Mouse (Mus musculus) MEL (cell line): ENCODE measurements around the gene Slc24a1. TPM values are rescaled to one million over a fixed set of nuclear protein-coding genes. Genes with fewer than 3 reads are reported as not detected.
A peak's percentile ranks its signal among the peaks of the same experiment; 100 is the strongest.

Experiments used
- DNase-seq: peaks from one replicate; pipeline ENCODE4 v3.0.0; 2011; ENCODE audit warnings: low read depth, low spot score
- H3K27ac ChIP-seq: 2 replicates; pipeline ENCODE4 v1.5.1; 2012; ENCODE audit warnings: low read depth, mild to moderate bottlenecking, control low read depth, low read length, moderate library complexity; ENCODE audit not compliant: control insufficient read depth
- H3K27me3 ChIP-seq, 2 experiments: fragments of 150-350 bp in 1 of 2; sonication (generic) in 1 of 2; 2 replicates each; pipeline ENCODE4 v1.6.1; 2012; ENCODE audit warnings: low read length in 2 of 2, mild to moderate bottlenecking in 2 of 2, improper control_type of control experiment in 1 of 2, moderate library complexity in 1 of 2; ENCODE audit not compliant: insufficient read depth in 2 of 2, control insufficient read depth in 1 of 2
- H3K36me3 ChIP-seq, 2 experiments: 2 replicates each; pipeline ENCODE4 v1.6.1; 2012 to 2014; ENCODE audit warnings: low read length in 2 of 2, improper control_type of control experiment in 1 of 2, inconsistent platforms in 1 of 2, mild to moderate bottlenecking in 1 of 2; ENCODE audit not compliant: insufficient read depth in 2 of 2, control insufficient read depth in 1 of 2
- H3K4me1 ChIP-seq, 2 experiments: fragments of 150-350 bp in 1 of 2; sonication (generic) in 1 of 2; 2 replicates each; pipeline ENCODE4 v1.6.1; 2012; ENCODE audit warnings: low read length in 2 of 2, improper control_type of control experiment in 1 of 2, mild to moderate bottlenecking in 1 of 2; ENCODE audit not compliant: insufficient read depth in 2 of 2, control insufficient read depth in 1 of 2
- H3K4me3 ChIP-seq, 2 experiments: fragments of 150-350 bp in 1 of 2; sonication (generic) in 1 of 2; 2 replicates each; pipeline ENCODE4 v1.5.1; 2012; ENCODE audit warnings: low read depth in 2 of 2, low read length in 2 of 2, mild to moderate bottlenecking in 2 of 2, moderate library complexity in 2 of 2, control low read depth in 1 of 2, improper control_type of control experiment in 1 of 2; ENCODE audit not compliant: control insufficient read depth in 1 of 2, insufficient read depth in 1 of 2
- H3K79me2 ChIP-seq: 2 replicates; pipeline ENCODE4 v1.6.1; 2012; ENCODE audit warnings: mild to moderate bottlenecking, low read length, moderate library complexity; ENCODE audit not compliant: control insufficient read depth, poor library complexity, insufficient read depth
- H3K9ac ChIP-seq: 2 replicates; pipeline ENCODE4 v1.6.1; 2012; ENCODE audit warnings: low read depth, mild to moderate bottlenecking, control low read depth, low read length, moderate library complexity; ENCODE audit not compliant: control insufficient read depth, poor library complexity, severe bottlenecking
- H3K9me3 ChIP-seq: fragments of 150-350 bp; sonication (generic); replicated peaks from 2 replicates; pipeline ENCODE4 v1.6.1; 2012; ENCODE audit warnings: mild to moderate bottlenecking, low read length, improper control_type of control experiment, moderate library complexity; ENCODE audit not compliant: insufficient read depth
- BHLHE40 ChIP-seq: IDR thresholded peaks from 2 replicates; pipeline ENCODE4 v1.6.1; 2012; ENCODE audit warnings: low read depth, mild to moderate bottlenecking, inconsistent platforms, low read length, improper control_type of control experiment, borderline replicate concordance
- CTCF ChIP-seq, 3 experiments: IDR thresholded peaks in 2 of 3; conservative IDR thresholded peaks in 1 of 3; 2 replicates each; pipeline ENCODE4 v1.5.1; 2011 to 2012; ENCODE audit warnings: low read length in 3 of 3, low read depth in 2 of 3, mild to moderate bottlenecking in 2 of 3, improper control_type of control experiment in 1 of 3, inconsistent platforms in 1 of 3, mixed read lengths in 1 of 3, moderate library complexity in 1 of 3; ENCODE audit not compliant: control insufficient read depth in 1 of 3, insufficient read depth in 1 of 3, poor library complexity in 1 of 3, severe bottlenecking in 1 of 3
- EP300 ChIP-seq, 2 experiments: IDR thresholded peaks; 2 replicates each; pipeline ENCODE4 v1.6.1; 2011; ENCODE audit warnings: improper control_type of control experiment in 2 of 2, low read length in 2 of 2, low read depth in 1 of 2, mild to moderate bottlenecking in 1 of 2
- ETS1 ChIP-seq: IDR thresholded peaks from 2 replicates; pipeline ENCODE4 v1.6.1; 2012; ENCODE audit warnings: low read depth, mild to moderate bottlenecking, inconsistent platforms, low read length, improper control_type of control experiment, moderate library complexity
- MAX ChIP-seq: IDR thresholded peaks from 2 replicates; pipeline ENCODE4 v1.6.1; 2011; ENCODE audit warnings: low read length, improper control_type of control experiment
- MXI1 ChIP-seq: IDR thresholded peaks from 2 replicates; pipeline ENCODE4 v1.6.1; 2011; ENCODE audit warnings: mild to moderate bottlenecking, low read depth, low read length, improper control_type of control experiment
- MYC ChIP-seq: IDR thresholded peaks from 2 replicates; pipeline ENCODE4 v1.6.1; 2011; ENCODE audit warnings: low read depth, mild to moderate bottlenecking, low read length, improper control_type of control experiment, moderate library complexity
- NRF1 ChIP-seq: IDR thresholded peaks from 2 replicates; pipeline ENCODE4 v1.6.1; 2014; ENCODE audit warnings: low read depth, mild to moderate bottlenecking, inconsistent platforms, low read length, improper control_type of control experiment, moderate library complexity; ENCODE audit not compliant: poor library complexity, insufficient read depth, severe bottlenecking
- POLR2AphosphoS2 ChIP-seq: IDR thresholded peaks from 2 replicates; pipeline ENCODE4 v1.6.1; 2011; ENCODE audit warnings: low read length, improper control_type of control experiment
- RAD21 ChIP-seq: IDR thresholded peaks from 2 replicates; pipeline ENCODE4 v1.6.1; 2011; ENCODE audit warnings: mild to moderate bottlenecking, low read depth, low read length, improper control_type of control experiment
- RCOR1 ChIP-seq: IDR thresholded peaks from 2 replicates; pipeline ENCODE4 v1.6.1; 2012; ENCODE audit warnings: low read depth, mild to moderate bottlenecking, inconsistent platforms, low read length, improper control_type of control experiment
- SIN3A ChIP-seq: IDR thresholded peaks from 2 replicates; pipeline ENCODE4 v1.6.1; 2012; ENCODE audit warnings: low read length, improper control_type of control experiment, inconsistent platforms
- TAL1 ChIP-seq: IDR thresholded peaks from 2 replicates; pipeline ENCODE4 v1.6.1; 2012; ENCODE audit warnings: mild to moderate bottlenecking, inconsistent platforms, low read length, moderate library complexity, mixed read lengths
- TCF12 ChIP-seq: IDR thresholded peaks from 2 replicates; pipeline ENCODE4 v1.6.1; 2014; ENCODE audit warnings: low read depth, mild to moderate bottlenecking, inconsistent platforms, low read length, improper control_type of control experiment, moderate library complexity
- USF1 ChIP-seq: IDR thresholded peaks from 2 replicates; pipeline ENCODE4 v1.6.1; 2014; ENCODE audit warnings: low read depth, mild to moderate bottlenecking, inconsistent platforms, low read length, improper control_type of control experiment, moderate library complexity
- USF2 ChIP-seq, 2 experiments: IDR thresholded peaks; 2 replicates each; pipeline ENCODE4 v1.6.1; 2011 to 2012; ENCODE audit warnings: improper control_type of control experiment in 2 of 2, low read length in 2 of 2, borderline replicate concordance in 1 of 2, inconsistent platforms in 1 of 2, low read depth in 1 of 2, mild to moderate bottlenecking in 1 of 2; ENCODE audit not compliant: insufficient read depth in 1 of 2
- polyA plus RNA-seq, 2 experiments: library from polyadenylated mRNA; stranded (reverse) in 1 of 2; unstranded in 1 of 2; fragments of >175 nt in 1 of 2; fragments of >200 nt in 1 of 2; gene quantifications; 2 replicates each; pipeline versions ENCODE4 v1.2.1 to v1.2.4; 2012; ENCODE audit warnings: low replicate concordance in 2 of 2, low read depth in 1 of 2; ENCODE audit not compliant: insufficient read length in 2 of 2, insufficient read depth in 1 of 2, missing spikeins in 1 of 2
- total RNA-seq: library from RNA; depleted of rRNA; stranded (reverse); fragments of 300-350 nt; gene quantifications from 2 replicates; pipeline ENCODE4 v1.2.3, GENCODE M21; 2012

The Slc24a1 gene
- total and polyA plus RNA-seq, 3 experiments, result 0.07 TPM; not detected in 2

- no peak overlapping the region for H3K27ac ChIP-seq
- DNase-seq, result no peak
- H3K9ac ChIP-seq, result no peak overlapping the region
- peaks cover 0 to 2% of the 10 kb centered on the region in 2 experiments; a peak in 1 of 4 replicates for H3K27me3 ChIP-seq
- peaks cover 0 to 9% of the 10 kb centered on the region in 2 experiments; a peak in 1 of 4 replicates for H3K4me1 ChIP-seq
- no peak overlapping the region for H3K4me3 ChIP-seq
- H3K79me2 ChIP-seq, result no peaks in the 10 kb centered on the region
- TF ChIP-seq MXI1, result no peak
- no peak for TF ChIP-seq NRF1
- TF ChIP-seq USF2 (IDR thresholded peaks at IDR 0.05; ENCODE audit: borderline replicate concordance in 1 of 2, insufficient read depth in 1 of 2, low read depth in 1 of 2, low read length in 2 of 2), result no peak
- no peak for TF ChIP-seq MAX
- TF ChIP-seq TAL1, result no peak
- no peak for TF ChIP-seq CTCF (IDR thresholded peaks at IDR 0.05 in 2 of 3, conservative IDR thresholded peaks at IDR 0.05 in 1 of 3; ENCODE audit: control insufficient read depth in 1 of 3, insufficient read depth in 1 of 3, low read depth in 2 of 3, low read length in 3 of 3, poor library complexity in 1 of 3, severe bottlenecking in 1 of 3)
- TF ChIP-seq RCOR1, result no peak
- TF ChIP-seq MYC, result no peak
- TF ChIP-seq TCF12, result no peak
- no peak for TF ChIP-seq EP300 (IDR thresholded peaks at IDR 0.05; ENCODE audit: low read depth in 1 of 2, low read length in 2 of 2)
- no peak for TF ChIP-seq ETS1
- no peak for TF ChIP-seq RAD21
- peaks cover 0 to 6% of the 10 kb centered on the region in 2 experiments; a peak in 2 of 4 replicates for H3K36me3 ChIP-seq
- H3K9me3 ChIP-seq, result no peaks in the 10 kb centered on the region
Observed at GRCm38 (mm10) chr9:64953190-64953589, 1.8 kb upstream of the Slc24a1 start.

GRCm38 (mm10) chr9:64952055-64952454 lies 648 bp upstream of the Slc24a1 start:
- no peak overlapping the region for H3K27ac ChIP-seq
- peaks cover 0 to 7% of the 10 kb centered on the region in 2 experiments; a peak in 1 of 4 replicates for H3K4me1 ChIP-seq
- H3K79me2 ChIP-seq, result no peaks in the 10 kb centered on the region
- peaks cover 0 to 2% of the 10 kb centered on the region in 2 experiments; a peak in 1 of 4 replicates for H3K27me3 ChIP-seq
- no peak for DNase-seq
- H3K9ac ChIP-seq, result no peak overlapping the region
- H3K4me3 ChIP-seq, result no peak overlapping the region
- H3K36me3 ChIP-seq, result peaks cover 0 to 5% of the 10 kb centered on the region in 2 experiments; a peak in 2 of 4 replicates
- no peaks in the 10 kb centered on the region for H3K9me3 ChIP-seq
- TF ChIP-seq SIN3A, result no peak
- TF ChIP-seq USF1, result peak; percentile 39; the same call in 1 of the 2 replicates
- no peak for TF ChIP-seq RAD21
- TF ChIP-seq MAX, result no peak
- no peak for TF ChIP-seq NRF1
- no peak for TF ChIP-seq POLR2AphosphoS2
- TF ChIP-seq BHLHE40, result no peak
